Mouse (Mus musculus) yolk sac, embryonic 10.5 days (tissue): ENCODE results near the gene Gsta1.
"Not testable (repeated sequence)": the region's sequence is repeated elsewhere in the genome, so short reads cannot be mapped to it uniquely, and the experiment has no call there.

Source experiments
- DNase-seq: peaks from one replicate; pipeline ENCODE4 v3.0.0-alpha.2; 2017; ENCODE audit warnings: low spot score

The Gsta1 gene

DNA sequence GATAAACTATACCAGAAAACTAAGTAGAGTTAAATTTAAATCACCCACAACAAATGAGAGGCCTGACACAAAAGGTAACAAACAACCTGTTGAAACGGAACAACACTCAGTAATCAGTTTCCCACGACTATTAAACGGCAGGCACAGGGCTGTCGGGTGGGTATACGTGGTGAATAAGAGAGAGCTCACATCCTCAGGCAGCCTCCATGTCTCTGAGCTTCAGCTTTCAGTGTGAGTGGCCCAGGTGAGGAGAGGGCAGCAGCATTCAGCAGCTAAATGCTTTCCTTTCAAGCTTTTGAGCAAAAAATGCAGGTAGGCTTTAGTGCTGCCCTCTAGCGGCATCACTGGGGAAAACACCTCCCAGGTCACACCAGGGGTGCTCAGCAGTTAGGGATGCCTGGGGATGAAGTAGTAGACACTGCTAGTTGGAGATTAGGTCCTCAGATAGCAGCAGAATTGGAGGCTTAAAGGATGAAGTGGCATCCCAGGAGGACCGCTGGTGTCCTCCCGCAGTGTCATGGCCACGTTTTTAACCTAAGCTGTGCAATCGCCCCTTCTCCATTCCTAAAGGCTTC, 2.8 kb downstream of the Gsta1 start:
- DNase-seq = not testable (repeated sequence)

DNA sequence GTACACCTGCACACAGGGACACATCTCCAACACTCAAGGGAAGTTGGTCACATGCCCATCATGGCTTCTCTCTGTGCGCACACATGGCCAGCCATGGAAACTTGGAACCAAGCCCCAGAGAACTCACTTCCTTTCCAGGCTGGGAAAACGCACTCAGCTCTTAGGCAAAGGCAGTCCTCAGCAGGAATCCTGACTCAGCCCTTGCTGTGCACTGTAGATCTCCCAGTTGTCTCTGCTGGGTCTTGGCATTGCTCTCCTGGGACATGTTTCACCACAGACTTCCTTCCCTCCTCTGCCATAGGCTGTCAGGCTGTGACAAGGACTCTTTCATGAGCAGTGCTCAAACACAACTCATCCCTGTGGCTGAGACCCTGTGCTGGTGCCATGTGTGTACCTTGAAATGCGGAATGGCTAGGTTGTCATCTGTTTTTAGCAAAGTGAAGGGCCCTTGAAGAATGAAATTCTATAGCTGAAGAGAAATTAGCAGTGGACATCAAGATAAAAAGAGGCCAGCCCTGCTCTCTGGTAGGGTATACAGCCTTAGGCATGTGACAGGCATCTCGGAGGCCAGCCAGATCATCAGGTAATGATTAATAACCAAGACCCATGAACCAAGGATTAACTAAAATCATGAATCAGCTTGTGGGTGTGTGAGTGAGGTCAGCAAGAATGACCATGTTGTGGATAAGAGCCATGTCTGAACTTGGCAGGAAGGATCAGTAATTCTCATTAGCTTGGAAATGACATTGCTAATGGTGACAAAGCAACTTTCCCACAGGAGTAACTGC, 25.4 kb downstream of the Gsta1 start:
- peak; percentile 2 for DNase-seq

DNA sequence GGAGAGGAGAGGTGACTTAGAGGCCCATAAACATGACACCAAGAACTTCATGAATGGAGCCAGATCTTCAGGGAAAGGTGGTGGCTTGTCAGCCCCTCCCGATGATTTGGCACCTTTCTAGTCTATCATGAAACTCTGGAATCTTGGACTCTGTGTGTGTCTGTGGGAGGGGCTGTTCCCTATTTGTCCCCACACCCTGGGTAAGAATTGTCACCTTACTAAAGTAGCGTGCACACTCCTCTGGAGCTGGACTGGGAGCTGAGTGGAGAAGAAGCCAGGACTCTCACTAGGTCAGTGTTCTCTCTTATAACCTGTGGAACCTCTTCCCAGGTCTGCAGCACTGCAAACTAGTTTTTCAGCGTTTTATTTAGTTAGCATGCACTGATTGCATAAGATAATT, 26.5 kb downstream of the Gsta1 start, which contains the start of gene Gm3776:
Gene Gm3776 (plus strand): TSS at position 216 of the 400 bp plus-strand sequence.
- DNase-seq = not testable (repeated sequence)

DNA sequence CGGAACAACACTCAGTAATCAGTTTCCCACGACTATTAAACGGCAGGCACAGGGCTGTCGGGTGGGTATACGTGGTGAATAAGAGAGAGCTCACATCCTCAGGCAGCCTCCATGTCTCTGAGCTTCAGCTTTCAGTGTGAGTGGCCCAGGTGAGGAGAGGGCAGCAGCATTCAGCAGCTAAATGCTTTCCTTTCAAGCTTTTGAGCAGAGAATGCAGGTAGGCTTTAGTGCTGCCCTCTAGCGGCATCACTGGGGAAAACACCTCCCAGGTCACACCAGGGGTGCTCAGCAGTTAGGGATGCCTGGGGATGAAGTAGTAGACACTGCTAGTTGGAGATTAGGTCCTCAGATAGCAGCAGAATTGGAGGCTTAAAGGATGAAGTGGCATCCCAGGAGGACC, 29.2 kb downstream of the Gsta1 start:
- DNase-seq = not testable (repeated sequence)

DNA sequence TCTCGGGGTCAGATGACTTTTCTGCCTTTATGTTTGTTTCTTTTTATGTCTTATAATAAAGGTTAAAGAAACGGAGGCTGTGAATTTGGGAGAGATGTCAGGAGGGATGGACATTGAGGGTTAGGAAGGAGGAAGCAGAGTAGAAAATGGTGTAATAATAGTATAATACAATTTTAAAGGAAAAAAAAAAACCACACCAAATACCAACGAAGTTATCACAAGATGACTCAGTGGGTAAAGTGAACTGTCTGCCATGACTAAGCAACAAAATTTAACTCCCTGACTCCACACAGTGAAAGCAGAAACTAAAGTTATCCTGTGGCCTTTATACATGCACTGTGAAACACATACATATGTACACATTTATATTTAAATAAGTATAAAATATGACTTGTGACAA, 40.5 kb downstream of the Gsta1 start:
- DNase-seq = not testable (repeated sequence)

DNA sequence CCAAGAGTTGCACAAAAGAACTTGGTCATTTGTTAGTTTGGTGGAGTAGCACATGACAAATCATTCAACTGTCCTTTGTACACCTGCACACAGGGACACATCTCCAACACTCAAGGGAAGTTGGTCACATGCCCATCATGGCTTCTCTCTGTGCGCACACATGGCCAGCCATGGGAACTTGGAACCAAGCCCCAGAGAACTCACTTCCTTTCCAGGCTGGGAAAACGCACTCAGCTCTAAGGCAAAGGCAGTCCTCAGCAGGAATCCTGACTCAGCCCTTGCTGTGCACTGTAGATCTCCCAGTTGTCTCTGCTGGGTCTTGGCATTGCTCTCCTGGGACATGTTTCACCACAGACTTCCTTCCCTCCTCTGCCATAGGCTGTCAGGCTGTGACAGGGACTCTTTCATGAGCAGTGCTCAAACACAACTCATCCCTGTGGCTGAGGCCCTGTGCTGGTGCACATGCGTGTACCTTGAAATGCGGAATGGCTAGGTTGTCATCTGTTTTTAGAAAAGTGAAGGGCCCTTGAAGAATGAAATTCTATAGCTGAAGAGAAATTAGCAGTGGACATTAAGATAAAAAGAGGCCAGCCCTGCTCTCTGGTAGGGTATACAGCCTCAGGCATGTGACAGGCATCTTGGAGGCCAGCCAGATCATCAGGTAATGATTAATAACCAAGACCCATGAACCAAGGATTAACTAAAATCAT, 51.7 kb downstream of the Gsta1 start:
- DNase-seq = peak; percentile 68

DNA sequence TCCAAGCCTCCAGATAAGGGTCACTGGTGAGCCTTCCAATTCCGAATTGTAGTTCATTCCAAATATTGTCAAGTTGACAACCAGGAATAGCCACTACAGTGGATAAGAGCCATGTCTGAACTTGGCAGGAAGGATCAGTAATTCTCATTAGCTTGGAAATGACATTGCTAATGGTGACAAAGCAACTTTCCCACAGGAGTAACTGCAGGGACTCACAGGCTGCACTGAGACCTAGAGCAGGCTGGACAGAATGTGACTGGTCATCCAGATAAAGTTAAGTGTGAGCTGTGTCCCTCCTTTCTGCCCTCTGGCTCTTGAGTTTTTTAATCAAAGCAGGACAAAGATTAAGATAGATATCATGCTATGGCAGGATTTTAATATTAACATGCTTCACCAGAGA, 58.6 kb downstream of the Gsta1 start:
- not testable (repeated sequence) for DNase-seq

DNA sequence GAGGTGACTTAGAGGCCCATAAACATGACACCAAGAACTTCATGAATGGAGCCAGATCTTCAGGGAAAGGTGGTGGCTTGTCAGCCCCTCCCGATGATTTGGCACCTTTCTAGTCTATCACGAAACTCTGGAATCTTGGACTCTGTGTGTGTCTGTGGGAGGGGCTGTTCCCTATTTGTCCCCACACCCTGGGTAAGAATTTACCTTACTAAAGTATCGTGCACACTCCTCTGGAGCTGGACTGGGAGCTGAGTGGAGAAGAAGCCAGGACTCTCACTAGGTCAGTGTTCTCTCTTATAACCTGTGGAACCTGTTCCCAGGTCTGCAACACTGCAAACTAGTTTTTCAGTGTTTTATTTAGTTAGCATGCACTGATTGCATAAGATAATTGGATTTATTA, 59.3 kb downstream of the Gsta1 start, which contains the start of gene Gm10639:
Gene Gm10639 (plus strand): TSS at position 201 of the 400 bp plus-strand sequence.
- not testable (repeated sequence) for DNase-seq
